Mouse (Mus musculus): ENCODE data around the gene 4930518I15Rik.
"Not testable (repeated sequence)": the region's sequence is repeated elsewhere in the genome, so short reads cannot be mapped to it uniquely, and the experiment has no call there.

- not testable (repeated sequence) for TF ChIP-seq CTCF (IDR thresholded peaks at IDR 0.05; ENCODE audit: control insufficient read depth, insufficient read depth, low read length); POLR2A (IDR thresholded peaks at IDR 0.05; ENCODE audit: borderline replicate concordance, control insufficient read depth, low read depth, low read length)
Observed at GRCm38 (mm10) chr2:156825128-156825527, 32.6 kb downstream of the 4930518I15Rik start.
